Mouse (Mus musculus) thymus, adult 18-20 months (tissue): ENCODE measurements around the gene Mbd6.
"Not testable (repeated sequence)": the region's sequence is repeated elsewhere in the genome, so short reads cannot be mapped to it uniquely, and the experiment has no call there.

Source experiments
- DNase-seq, 2 experiments: peaks; one replicate each; pipeline ENCODE4 v3.0.0; 2022; ENCODE audit warnings: mixed read lengths in 2 of 2

The Mbd6 gene

DNA sequence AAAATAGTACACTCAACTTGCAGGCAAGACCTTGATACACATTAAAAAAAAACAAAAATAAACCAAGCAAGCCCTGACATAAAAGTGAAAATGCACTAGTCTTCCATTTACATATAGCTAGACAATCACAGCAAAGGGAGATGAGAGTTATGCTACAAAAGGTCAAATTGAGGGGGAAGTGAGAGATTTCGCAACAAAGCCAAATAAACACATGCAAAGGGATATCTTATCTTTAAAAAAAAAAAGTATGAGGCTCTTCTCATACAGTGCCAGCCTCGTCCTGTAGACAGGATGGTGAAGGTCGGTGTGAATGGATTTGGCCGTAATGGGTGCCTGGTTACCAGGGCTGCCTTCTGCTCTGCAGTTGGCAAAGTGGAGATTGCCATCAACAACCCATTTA is 24.0 kb upstream of the Mbd6 start:
- no peak for DNase-seq

DNA sequence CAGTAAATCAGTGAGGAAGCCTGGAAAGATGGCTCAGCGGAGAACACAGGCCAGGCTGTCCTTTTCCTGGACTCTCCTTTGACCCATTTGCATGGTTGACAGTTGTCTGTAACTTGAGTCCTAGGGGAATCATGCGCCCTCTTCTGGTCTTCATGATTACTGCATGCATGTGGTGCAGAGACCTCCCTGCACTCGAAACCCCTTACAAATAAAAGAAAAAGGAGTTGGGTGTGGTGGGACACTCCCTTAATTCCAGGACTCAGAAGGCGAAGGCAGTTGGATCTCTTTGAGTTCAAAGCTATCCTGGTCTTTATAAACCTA is 23.5 kb upstream of the Mbd6 start:
- peak; percentile 55 to 80 for DNase-seq

DNA sequence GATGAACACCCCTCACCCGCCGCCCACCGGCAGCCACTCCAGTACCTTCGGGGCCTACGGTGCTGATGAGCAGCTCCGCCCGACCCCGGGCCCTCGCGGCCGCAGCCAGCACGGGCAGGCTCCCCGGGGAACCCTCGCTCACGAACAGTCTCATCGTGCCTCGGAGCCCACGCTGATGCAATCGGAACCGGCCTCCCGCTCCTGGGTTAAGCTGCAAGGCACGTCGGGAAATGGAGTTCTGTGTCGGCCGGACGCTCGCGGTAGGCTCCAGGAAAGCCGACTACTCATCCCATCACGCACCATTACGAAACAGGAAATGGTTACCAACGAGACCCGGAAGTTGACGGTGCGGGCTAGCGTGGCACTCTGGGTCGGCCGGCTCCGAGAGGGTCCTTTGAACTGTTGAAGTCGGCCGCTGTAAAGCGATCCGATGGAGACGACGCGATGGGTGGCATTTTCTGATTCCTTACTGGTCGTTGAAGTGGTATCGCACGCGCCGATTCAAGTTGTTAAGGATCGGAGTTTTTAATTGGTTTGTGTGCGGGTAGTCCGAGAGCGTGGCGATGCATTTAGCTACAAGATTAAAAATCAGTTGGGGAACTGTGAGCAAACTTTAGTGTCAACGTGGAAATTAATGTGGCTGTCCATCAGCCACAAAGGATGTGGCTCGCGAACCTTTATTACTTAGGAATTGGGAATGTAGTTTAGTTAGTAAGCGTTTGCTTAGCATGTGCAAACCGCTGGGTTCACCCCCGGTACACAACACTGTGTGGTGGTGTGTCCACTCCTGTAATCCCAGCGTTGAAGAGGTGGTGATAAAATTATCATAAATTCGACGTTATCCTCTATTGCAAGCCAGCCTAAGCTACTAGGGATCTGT is 22.9 kb upstream of the Mbd6 start, which contains the start of gene Mars:
TSS of gene Mars (minus strand) at position 311 of the 880 bp plus-strand sequence.
- peak; percentile 87 to 94 for DNase-seq

DNA sequence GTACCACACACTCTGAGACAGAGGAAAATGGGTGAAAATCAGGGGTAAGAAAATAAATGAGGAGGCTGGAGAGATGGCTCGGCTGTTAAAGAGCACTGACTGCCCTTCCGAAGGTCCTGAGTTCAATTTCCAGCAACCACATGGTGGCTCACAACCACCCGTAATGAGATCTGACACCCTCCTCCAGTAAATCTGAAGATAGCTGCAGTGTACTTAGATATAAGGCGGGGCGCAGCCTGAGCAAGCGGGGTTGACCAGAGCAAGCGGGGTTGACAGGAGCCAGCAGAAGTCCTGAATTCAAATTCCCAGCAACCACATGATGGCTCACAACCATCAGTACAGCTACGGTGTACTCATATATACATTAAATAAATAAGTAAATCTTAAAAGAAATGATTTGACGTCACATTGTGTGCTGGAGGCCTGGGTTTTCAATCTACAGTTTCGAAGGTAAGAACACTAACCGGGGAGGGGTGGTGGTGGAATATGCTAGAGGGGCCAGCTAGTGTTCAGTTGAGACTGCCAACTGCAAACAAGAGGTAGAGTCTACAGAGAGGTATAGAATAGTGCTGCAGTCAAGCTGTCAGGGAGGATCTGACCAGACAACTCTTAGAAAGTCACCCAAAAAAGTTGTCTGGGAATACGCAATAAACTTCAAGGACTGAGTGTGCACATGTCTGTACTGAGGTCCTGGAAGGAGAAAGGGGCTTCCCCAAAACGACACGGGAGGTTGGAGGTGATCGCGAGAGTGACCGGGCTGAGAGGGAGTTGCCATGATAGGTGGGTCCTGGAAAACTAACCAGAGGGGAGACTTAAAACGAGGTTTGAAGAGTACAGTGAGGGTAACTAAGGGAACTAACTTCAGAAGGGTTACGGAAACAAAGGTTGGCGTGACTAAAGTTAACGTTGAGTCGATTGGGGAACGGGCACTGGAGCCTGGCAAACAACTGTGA is 22.0 kb upstream of the Mbd6 start:
- DNase-seq: no peak

DNA sequence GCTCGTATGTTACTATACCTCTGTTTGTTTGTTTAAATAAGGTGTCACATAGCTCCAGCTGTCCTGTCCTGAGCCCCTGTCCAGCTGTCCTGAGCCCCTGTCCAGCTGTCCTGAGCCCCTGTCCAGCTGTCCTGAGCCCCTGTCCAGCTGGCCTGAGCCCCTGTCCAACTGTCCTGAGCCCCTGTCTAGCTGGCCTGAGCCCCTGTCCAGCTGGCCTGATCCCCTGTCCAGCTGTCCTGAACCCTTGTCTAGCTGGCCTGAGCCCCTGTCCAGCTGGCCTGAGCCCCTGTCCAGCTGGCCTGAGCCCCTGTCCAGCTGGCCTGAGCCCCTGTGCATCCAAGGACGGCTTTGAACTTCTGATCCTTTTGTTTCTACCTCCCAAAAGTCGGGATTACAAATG is 20.3 kb upstream of the Mbd6 start:
- not testable (repeated sequence) for DNase-seq

DNA sequence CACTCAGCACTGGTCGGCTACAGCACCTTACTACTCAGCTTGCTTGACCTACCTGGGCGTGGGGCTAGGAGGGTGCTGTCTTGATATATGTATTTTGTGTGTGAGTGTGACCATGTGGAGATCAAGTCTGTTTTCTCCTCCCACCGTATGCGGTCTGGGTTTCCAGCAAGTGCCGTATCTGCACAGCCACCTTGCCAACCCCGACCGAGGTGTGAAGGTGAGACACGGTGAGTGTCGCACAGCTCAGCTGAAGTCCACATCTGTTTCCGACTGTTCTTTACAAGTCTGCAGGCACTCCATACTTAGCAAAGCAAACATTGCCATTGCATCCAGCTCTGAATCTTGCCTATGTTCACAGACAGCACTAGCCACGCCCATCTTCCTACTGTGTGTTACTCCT is 14.3 kb upstream of the Mbd6 start:
- DNase-seq: no peak

DNA sequence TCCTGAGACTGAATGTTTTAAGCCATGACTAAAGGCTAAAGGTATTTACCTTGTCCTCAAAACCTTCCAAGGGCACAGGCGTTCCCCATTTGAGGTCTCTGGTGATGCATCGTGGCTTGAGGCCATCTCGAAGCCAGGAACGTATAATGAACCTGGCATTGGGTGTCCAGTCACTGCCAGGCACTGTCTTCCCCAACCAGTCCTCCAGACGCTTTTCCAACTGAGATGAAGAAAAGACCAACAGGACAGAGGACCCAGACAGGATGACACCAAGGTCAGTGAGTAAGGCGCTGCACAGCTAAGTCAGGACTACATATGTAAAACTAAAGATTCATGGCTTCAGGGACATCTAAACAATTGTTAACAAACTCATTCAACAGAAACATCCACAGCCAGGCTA is 11.5 kb upstream of the Mbd6 start:
- no peak for DNase-seq

DNA sequence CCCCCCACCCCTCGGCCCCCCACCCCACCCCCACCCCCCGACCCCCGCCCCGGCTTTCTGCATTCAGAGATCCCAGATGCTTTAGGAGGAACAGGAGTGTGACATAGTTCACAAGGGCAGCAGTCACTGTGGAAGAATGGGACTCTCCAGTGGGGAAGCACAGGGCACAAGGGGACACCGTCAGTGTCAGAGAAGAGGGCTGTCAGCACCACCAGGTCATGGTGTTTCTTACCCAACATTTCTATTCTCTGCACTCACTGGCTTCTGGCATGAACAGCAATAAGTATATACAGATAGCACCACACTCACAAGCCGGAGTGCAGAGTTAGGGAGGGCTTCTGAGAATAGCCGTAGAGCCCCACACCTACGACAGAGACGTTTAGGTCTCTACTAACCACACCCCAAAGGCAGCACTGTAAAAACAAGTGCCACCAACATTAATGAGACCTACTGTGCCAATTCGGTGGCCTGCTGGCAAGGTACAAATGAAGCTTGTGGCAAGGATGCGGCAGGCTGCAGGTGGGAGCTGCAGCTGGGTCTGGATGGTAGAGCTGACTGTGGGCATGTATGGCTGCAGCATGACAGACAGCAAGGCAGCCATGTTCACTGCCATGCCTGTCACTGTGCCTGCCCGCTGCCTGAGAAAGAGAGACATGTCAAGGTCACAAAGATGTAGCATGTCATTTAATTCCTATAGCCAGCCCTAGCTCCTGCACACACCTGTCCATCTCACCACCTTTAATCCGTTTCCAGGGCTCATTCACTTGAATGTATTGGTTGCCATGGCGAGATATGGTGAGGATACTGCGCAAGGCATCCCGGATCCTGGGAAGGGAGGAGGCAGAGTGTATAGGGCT is 8.4 kb upstream of the Mbd6 start:
- DNase-seq: no peak

DNA sequence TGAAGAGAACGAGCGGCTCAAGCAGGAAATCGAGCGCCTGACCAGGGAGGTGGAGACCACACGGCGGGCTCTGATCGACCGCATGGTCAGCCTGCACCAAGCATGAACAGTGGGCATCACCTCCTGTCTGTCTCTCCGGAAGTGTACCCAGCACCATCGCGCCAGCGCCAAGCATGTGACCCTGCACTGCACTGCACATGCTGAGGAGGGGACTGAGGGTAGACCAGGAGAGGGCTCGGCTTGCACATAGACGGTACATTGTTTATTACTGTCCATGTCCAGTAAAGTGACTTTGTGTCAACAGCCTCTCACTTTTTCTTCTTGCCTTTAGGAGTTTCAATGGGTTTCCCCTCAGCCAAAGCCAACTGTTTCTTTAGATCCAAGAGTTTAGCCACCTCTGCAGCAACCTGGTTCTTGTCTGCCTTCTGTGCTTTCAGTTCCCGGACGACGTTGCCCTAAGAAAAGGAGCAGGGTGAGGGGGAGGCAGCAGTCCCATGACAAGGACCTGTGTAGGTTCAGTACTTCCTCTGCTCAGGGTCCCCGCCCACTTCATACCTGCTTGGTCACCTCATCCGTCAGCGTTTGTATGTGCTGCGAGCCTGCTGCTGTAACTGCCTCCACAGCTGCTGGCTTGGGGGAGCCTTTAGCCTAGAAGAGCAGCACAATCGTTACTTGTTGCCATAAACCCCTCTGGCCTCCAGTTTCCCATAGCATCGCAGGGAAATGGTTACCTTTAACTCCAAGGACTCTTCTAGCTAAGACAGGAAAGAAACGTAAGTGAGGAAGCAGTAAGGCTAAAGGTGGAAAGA is 7.4 kb upstream of the Mbd6 start:
- no peak for DNase-seq

DNA sequence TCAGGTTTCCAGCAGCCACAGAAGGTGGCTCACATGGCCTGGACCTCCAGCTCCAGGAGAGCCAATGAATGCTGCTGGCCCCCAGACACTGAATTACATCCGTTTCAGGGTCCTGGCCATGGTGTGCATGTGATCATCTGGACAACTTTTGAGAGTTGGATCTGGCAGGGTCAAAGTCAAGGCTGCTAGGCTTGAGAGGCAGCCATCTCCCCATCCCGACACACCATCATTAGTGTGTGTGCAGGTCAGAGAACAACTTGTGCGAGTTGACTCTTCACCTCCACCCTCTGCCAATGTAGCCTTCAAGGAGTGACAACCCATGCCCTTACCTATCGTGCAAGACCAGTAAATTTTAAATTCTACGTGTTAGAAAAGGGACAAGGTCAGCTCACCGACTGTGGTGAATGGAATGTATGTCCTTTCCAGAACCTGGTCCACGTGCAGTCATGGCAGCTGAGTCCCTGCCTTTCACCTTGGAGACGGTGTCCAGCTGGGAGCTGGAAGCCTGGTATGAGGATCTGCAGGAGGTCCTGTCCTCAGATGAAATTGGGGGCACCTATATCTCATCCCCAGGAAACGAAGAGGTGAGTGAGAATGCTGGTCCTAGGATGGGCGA is 6.2 kb upstream of the Mbd6 start:
- DNase-seq: no peak

DNA sequence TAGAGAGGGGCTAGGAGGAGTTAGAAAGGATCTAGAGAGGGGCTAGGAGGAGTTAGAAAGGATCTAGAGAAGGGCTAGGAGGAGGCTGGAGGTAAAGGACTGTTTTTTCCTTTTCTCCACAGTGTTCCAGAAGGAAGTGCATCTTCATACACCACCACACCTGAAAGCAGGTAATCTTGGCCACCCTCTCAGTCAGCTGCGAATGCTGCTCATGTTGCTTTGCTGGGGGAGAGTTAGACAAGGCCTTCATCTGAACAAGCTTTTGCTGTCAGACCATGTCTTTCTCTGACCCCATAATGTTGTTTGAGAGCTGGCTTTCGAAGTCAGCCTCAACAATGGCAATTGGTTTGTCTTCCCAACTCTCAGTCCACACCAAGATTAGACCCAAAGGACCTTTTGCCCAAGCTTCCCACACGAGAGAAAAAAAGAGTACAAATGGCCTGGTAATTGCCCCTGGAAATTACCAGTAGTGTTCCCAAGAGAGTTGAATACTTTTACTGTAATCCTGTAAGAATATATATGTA is 4.8 kb upstream of the Mbd6 start:
- DNase-seq: no peak

DNA sequence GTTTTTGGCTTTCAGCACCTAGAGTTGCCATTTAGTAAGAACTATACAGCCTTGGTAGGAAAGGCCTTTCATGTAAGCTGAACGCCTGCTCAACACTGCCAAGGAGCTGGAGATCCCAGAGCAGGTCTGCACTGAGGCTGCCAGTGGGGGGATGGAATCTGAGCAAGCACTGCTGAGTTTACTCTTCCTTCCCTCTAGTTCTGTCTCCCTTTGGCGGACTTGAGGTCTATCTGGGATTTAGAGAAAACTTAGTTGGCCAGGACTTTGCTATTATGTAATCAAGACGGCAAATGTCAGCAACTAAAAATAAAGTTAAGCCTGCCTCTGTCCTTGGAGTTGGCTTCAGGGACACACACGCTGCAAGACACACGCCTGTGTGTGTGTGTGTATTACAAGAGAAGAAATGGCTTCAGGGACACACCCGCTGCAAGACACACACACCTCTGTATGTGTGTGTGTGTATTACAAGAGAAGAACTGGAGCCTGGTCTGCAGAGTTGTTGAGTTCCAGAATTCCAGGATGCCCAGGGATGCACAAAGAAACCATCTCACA is 4.2 kb upstream of the Mbd6 start:
- DNase-seq: no peak

DNA sequence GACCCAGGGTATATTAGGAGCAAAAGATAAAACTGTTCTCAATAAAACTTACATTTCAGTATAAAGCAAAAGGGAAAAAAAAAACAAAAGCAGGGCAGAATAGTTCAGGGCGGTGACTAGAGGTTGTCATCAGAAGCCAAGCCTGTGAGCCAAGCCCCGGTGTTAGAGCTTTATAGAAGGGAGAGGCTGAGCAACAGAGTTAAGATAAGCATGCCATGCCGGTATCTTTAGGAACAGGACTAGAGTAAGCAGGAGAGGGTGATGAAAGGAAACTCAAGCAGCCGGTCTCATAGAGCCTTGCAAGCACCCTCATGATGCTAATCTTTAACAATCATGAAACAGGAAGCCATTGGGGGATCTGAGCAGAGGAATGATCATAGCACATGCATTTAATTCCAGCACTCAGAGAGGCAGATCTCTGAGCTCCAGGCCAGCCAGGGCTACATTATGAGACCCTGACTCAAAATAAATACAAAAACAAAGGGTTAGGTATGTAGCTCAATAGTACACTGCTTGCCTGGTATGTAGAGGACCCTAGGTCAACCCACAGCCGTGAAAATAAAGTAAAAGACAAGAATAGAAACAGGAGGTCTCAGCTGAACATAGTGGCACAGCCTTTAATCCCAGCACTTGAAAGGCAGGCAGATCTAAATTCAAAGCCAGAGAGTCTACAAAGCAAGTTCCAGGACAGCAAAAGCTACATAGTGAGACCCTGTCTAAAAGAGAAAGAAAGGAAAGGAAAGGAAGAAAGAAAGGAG is 3.2 kb upstream of the Mbd6 start:
- no peak for DNase-seq

DNA sequence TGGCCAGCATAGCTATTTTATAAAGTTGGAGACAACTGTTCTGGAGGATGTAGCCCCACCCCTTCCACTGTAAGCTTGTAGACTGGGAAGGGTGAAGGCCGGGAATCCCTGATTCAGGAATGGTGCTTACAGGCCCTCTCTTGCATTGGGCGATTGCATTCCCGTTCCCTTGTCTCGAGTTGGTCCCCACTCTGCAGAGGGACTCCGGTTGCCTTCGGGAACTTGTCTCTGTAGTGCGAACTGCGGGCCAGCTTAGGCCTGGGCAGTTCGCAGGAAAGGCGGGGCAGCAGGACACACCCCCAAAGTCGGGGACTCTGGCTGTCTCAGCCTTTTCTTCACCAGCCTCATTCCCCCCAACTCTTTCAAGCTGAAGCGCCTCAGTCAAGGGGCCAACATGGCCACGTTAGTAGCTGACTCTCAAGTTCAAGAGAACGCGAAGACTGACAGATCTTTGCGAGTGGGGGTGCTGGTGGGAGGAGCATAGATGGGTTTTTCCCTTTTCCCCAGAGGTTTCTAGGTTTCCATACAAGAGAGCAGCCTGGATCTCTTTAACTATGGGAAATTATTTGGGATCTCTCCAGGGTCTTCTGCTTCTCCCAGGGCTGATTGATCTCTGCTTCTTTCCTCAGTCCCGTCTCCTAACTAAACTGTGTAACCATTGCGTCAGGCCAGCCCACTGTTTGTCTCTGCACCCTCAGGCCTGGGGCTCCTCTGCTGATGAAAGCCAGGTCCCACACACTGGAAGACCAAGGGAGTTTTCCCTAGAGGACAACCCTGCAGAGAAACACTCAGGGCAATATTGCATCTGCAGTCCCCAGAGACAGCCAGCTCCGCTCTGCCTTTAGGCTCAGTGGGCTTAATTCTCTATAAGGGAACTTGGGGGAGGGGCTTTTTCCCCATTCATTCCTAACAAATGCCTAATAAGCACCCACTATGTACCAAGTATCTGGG is 2.4 kb upstream of the Mbd6 start:
- DNase-seq: peak; percentile 45 to 61

DNA sequence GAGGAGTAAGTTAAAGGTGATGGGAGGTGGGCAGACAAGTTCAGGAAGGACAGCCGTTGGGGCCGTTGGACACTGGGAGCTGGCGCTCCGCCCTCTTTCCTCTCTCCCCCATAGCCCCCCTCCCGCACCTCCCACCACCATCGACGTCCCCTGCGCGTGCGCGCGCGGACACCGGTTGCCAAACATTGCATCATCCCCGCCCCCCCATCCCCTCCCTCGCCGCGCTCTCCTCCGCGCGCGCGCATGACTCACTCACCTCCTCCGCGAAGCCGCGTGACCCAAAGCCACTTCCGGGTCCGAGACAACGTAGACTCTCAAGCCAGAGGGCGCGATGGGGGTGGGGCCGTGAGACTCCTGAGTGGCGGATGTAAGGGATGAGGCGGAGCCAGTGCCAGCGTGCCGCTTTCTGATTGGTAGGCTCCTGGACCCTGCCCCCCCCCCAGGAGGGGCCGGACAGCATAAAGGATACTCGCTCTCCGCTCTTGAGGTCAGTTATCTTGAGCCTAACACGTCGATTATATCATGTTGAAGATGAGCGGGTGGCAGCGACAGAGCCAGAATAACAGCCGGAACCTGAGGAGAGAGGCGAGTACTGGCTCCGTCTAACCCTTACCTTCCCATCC is 1.6 kb upstream of the Mbd6 start:
- peak; percentile 100 for DNase-seq

DNA sequence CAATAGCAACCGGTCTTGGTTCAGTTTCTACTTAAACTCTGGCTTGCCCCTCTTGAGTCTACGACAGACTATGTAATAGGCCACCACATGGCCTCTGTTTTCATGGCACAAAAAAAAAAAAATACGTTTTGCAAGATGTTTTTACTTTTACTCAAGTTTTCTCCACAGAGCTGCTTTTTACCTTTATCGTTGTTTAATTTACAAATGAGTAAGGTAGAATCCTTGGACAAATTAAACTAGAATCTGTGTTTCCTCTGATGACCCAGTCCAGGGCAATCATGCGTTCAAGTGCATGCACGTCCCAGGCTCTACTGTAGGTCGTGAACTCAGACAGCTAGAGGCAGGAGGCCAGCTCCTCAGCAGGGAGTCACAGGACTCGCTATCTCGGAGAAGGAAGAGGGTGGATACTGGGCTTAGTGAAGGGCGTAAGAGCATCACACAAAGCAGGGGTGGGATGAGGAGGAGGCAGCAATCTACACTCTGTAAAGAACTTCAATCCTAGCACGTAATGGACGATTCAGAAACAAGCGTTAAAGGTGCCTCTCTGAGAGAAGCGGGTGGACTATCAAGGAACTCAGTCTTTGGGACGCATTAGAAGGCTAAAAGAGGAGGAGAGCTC is 864 bp upstream of the Mbd6 start:
- DNase-seq: peak; percentile 41 to 42

DNA sequence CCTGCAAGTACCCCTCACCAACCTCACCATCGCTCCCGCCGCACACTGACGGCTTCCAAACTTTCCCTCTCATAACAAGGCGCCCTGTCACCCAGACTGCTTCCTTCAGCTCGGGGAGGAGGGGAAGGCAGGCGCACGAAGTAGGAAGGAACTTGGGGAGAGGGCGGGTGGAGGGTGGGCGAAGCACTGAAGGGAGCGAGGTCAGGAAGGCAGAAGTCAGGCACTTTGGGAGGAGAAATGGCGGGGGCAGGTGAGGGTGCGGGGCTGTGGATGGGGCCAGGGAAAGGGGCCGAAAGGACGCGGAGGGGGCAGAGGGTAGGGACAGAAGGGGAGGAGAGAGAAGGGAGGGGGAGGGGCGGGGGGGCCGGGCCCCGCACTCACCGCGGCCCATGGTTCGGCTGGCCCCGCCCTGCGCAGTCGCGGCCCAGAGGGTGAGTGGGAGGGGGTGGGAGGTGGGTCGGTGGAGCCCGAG is 454 bp downstream of the Mbd6 start:
- peak; percentile 54 to 67 for DNase-seq

DNA sequence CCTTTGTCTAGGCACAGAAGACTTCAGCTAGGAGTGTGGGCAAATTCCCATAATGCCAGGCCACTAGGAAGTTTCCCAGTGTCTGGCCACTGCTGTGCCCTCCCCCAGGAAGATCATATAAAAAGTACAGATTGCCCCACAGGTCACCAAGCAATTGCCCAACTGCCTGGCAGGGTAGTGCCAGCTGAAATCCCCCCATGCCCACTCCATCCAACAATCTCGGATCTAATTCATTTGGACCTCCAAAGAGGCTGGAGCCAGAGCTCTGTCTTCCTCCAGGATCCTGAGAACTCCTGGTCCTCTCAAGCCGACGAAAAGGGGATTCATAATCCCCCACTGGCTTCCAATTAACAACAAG is 903 bp downstream of the Mbd6 start:
- no peak for DNase-seq
